Mouse (Mus musculus): ENCODE measurements at regions not wholly inside any gene's neighbourhood (a gene's known extent, or its start where the extent isn't known, plus 50 kb on each side); places are given as distances from the start of the nearest gene placed in this dataset.
"Not testable (repeated sequence)": the region's sequence is repeated elsewhere in the genome, so short reads cannot be mapped to it uniquely, and the experiment has no call there.

DNA sequence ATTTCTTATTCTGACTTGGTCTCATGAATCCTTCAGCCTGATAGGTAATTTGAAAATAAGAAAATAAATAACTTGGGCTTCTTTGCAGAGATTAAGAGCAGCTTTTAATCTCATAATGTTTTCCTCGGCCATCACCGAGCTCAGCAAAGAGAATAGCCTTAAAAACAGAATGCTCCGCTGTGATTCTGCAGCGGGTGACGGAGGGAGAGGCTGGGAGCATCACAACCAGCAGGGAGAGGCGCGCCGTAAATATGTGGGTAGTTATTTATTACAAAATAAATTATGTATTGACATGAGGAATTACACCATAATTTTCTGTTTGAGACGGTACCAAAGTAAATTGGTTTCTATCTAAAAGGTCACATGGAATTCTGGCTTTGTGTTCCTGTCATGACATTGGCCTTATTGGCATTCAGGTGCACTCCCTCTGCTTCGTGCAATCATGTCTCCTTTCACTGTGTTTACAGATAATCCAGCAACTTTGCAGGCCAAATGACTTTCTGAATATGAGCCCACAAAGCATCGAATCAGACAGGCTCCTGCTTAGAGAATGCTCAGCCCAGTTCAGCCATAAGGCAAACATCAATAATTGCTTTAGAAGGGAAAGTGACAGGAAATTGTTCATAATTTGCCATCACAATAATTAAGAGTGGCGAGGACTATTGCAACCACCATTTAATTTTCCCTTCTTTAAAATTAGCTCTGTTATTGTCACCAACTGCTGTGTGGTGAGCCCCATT is 494.4 kb downstream of the Hace1 start:
- intact Hi-C loops (cut with DNase I), result no loop called here

DNA sequence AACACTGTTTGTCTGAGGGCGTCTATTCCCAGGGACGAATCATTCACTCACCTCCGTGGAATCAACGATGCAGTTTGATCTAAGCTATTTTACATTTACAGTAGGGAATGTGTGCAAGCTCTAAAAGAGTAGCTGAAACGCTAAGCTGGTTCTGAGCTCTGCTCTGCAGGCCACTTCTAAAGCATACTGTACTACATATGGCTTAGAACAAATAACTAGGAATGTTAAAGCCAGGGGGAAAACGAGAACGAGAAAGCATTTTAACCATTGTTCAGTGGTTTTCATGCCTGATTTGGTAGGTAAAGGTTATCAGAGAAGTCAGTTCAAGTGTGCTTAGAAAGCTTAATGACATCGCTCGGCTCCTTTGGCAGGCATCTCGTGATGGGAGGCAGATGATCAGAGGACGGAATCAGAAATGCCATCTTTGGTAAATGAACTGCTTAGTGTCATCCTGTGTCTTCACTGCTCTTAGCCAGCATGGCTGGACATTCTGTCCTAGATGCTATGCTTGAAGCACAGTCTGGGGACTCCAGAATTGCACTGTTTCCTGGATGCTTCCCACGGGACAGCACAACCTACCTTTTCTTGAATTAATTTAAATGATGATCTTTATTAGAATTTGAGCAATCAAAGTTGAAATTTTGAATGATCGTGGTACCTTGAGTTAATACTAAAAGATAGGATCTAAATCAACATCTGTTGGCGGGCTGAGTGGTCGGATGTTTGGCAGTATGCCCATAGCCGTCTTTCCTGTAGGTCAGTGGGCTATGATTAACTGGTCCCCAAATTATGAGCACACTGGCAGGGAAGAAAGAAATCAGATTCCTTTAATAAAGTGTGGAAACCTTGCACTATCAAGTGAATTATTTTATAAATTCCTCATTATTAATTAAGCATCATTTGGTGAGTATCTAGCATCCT is 495.2 kb downstream of the Hace1 start:
- intact Hi-C loops (cut with DNase I), result no loop called here
- DNase-seq, result peak; percentile 74

More for the DNA sequence above, 494.4 kb downstream of the Hace1 start:
- no peak for DNase-seq

DNA sequence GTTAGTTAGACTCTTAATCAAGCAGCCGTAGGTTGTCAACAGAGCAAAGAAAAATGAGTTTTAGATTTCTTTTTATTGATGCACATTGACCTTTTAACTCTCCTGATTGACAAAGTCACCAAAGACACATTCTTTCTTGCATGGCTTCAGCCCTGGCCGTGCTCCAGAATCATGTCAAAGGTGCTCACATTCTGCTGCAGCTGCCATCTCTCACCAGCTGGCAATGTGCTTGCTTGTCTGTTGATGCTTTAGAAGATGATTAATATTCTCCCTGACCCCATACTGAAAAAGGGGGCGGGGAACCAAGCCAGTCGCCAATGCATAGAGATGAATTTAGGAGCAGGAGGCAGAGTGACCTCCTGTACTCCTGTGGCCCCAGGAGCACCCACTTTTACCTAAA is 510.1 kb downstream of the Hace1 start:
- DNase-seq, result peak; percentile 83
- intact Hi-C loops (cut with DNase I), result no loop called here

- DNase-seq, result no peak
- intact Hi-C loops (cut with DNase I), result no loop called here
These were observed 523.2 kb downstream of the Hace1 start for GRCm38 (mm10) chr10:46100837-46101236.

- no peak for DNase-seq
- intact Hi-C loops (cut with DNase I), result no loop called here
These were observed 531.2 kb downstream of the Hace1 start for GRCm38 (mm10) chr10:46108810-46109209.

DNA sequence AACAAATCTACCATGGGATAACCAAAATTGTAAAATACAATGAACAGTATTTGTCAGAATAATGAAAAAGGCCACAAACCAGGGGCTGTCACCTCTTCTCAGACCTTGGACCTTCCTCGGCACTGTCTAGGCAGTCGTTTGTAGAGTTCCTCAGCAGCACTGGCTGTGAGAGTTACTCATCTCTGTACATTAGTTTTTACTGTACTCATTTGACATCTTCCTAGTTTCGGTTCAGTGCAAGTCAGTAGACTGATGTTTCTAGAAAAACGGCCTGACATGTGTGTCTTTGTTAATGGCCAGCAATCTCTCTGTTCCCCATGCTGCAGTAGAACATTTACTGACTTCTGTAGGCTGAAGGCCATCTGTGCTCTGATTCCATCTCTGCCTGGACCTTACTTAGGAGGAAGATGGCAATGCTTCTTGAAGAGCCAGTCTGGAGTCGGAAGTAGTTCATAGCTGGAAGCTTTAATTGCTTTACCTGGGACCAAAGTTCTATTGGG is 537.1 kb downstream of the Hace1 start:
- no peak for DNase-seq
- intact Hi-C loops (cut with DNase I), result no loop called here

DNA sequence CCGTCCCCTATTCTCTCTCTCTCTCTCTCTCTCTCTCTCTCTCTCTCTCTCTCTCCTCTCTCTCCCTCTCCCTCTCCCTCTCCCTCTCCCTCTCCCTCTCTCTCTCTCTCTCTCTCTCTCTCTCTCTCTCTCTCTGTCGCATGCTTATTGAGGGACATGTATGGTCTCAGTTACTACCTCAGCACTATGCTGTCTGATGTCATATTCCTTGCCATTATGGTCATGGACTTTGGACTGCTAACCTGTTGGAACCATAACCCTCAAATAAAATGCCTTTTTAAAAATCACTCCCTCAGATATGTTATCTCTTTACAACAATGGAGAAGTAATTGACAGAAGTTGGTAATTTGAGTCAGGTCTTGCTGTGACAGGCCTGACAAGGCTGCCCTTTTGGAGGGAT is 544.8 kb downstream of the Hace1 start:
- not testable (repeated sequence) for DNase-seq

GRCm38 (mm10) chr10:46123795-46124194 is 546.2 kb downstream of the Hace1 start:
- intact Hi-C loops (cut with DNase I), result no loop called here
- no peak for DNase-seq

More for the DNA sequence above, 544.8 kb downstream of the Hace1 start:
- intact Hi-C loops (cut with DNase I), result not testable (repeated sequence)

- intact Hi-C loops (cut with DNase I), result no loop called here
- peak; percentile 1 for DNase-seq
These were observed 557.6 kb downstream of the Hace1 start for GRCm38 (mm10) chr10:46135120-46135748.

GRCm38 (mm10) chr10:46174035-46174434 is 596.4 kb downstream of the Hace1 start:
- DNase-seq, result peak; percentile 33
- intact Hi-C loops (cut with DNase I), result no loop called here

- intact Hi-C loops (cut with DNase I), result no loop called here
- DNase-seq, result peak; percentile 15
These were observed 608.3 kb downstream of the Hace1 start for GRCm38 (mm10) chr10:46185763-46186458.

GRCm38 (mm10) chr10:46194143-46194542 is 616.5 kb downstream of the Hace1 start:
- DNase-seq, result no peak
- intact Hi-C loops (cut with DNase I), result no loop called here

DNA sequence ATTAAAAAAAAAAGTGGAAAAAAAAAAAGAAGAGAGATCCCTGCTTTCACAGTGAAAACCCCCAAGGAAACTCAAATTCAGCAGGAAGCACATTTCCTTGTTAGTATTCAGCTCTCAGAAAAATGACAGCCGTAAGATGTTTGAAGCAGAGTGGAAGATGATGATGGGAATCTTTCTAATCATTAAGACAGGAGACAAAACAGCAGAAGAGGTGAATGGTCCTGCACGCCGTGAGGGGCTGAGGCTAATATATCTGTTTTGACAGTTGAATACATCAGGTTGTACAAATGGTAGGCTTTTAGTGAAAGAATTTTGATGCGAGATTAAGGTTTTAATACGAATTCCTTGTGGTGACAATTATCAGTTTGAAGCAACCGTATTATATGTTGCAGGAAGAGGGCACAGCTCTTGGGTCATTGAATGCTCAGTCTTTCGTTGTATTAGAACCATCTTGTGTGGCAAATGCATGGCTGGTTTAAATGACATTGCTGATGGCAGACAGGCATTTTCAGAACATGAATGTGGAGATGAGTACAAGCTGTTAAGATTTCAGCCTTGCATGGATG is 649.3 kb downstream of the Hace1 start:
- intact Hi-C loops (cut with DNase I), result no loop called here
- peak; percentile 11 for DNase-seq

GRCm38 (mm10) chr10:46229608-46230007 is 652.0 kb downstream of the Hace1 start:
- intact Hi-C loops (cut with DNase I), result no loop called here
- DNase-seq, result peak; percentile 40

- no peak for DNase-seq
- intact Hi-C loops (cut with DNase I), result no loop called here
These were observed 658.0 kb downstream of the Hace1 start for GRCm38 (mm10) chr10:46235581-46235980.

GRCm38 (mm10) chr10:46255575-46255974 is 677.9 kb downstream of the Hace1 start:
- intact Hi-C loops (cut with DNase I), result no loop called here
- DNase-seq, result no peak

GRCm38 (mm10) chr10:46269710-46270109 is 692.1 kb downstream of the Hace1 start:
- intact Hi-C loops (cut with DNase I), result no loop called here
- DNase-seq, result no peak

GRCm38 (mm10) chr10:46273846-46274245 is 696.2 kb downstream of the Hace1 start:
- no peak for DNase-seq
- intact Hi-C loops (cut with DNase I), result no loop called here

DNA sequence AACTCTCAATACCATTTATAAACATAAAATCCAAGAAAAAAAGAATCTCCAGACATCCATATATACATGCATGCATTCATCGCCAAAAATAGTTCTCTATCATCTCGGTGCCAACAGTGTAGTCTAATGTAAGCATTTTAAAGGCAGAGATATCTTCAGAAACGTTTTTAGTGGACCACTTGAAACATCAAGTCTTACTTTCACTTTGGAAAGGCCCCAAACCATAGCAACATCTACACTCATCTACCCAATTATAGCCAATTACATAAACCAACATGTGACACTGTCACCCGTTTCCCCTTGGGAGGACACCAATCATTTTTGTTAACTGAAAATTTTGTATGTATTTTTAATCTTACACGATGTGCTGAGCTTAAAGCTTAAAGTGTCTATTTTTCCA is 716.7 kb downstream of the Hace1 start:
- DNase-seq, result no peak
- intact Hi-C loops (cut with DNase I), result no loop called here

DNA sequence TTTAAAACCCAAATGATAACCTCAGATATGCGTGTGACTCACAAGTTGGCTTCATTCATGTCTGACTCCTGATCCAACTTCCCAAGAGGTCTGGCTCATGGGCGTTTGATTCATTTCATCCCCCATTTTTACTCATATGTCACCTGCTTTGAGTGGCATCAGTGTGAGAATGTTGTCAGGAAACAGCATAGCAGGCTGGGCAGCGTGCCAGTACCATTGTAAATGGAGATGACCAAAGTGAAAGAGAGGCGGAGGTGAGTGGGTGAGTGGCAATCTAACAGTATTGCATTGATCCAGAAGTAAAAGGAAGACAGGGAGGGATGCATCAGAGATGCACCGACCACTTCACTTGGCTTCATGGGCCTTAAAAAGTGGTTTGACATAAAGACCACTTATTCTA is 720.7 kb downstream of the Hace1 start:
- intact Hi-C loops (cut with DNase I), result no loop called here
- DNase-seq, result peak; percentile 67
